Mouse (Mus musculus) gastrocnemius, adult 2 months (tissue): ENCODE measurements at regions not wholly inside any gene's neighbourhood (a gene's known extent, or its start where the extent isn't known, plus 50 kb on each side); places are given as distances from the start of the nearest gene placed in this dataset.
A peak's percentile ranks its signal among the peaks of the same experiment; 100 is the strongest.

Source experiments
- DNase-seq: peaks from one replicate; pipeline ENCODE4 v3.0.0; 2022
- H3K27ac ChIP-seq: fragments of 200-600 bp; 2 replicates; pipeline ENCODE4 v1.8.1; 2022; ENCODE audit warnings: mild to moderate bottlenecking
- H3K4me3 ChIP-seq: fragments of 200-600 bp; 2 replicates; pipeline ENCODE4 v1.8.1; 2022; ENCODE audit warnings: mild to moderate bottlenecking, moderate library complexity
- CTCF ChIP-seq: fragments of 200-600 bp; IDR thresholded peaks from 2 replicates; pipeline ENCODE4 v1.8.1; 2022; ENCODE audit warnings: antibody characterized with exemption, mild to moderate bottlenecking, moderate library complexity
- intact Hi-C: fragments of 180-260 bp; cut with DNase I; formaldehyde crosslinking; loops from one replicate; pipeline ENCODE4 v1.15.1; 2025

GRCm38 (mm10) chr3:41387469-41388212 is 167.9 kb upstream of the Jade1 start:
- H3K4me3 ChIP-seq = no peak overlapping the region
- TF ChIP-seq CTCF = no peak
- DNase-seq = no peak
- no peak overlapping the region for H3K27ac ChIP-seq
- intact Hi-C loops = no loop called here

GRCm38 (mm10) chr3:41386299-41386698 is 169.2 kb upstream of the Jade1 start:
- no peak for DNase-seq
- H3K4me3 ChIP-seq = no peak overlapping the region
- intact Hi-C loops = no loop called here
- no peak overlapping the region for H3K27ac ChIP-seq
- no peak for TF ChIP-seq CTCF

GRCm38 (mm10) chr3:41384410-41384809 is 171.1 kb upstream of the Jade1 start:
- intact Hi-C loops = no loop called here
- no peak overlapping the region for H3K4me3 ChIP-seq
- no peak for TF ChIP-seq CTCF
- no peak for DNase-seq
- H3K27ac ChIP-seq = no peak overlapping the region

GRCm38 (mm10) chr3:41378576-41378975 is 177.0 kb upstream of the Jade1 start:
- intact Hi-C loops = no loop called here
- no peak overlapping the region for H3K4me3 ChIP-seq
- peak overlapping the region; percentile 38; the same call in 1 of the 2 replicates for H3K27ac ChIP-seq
- DNase-seq = no peak
- TF ChIP-seq CTCF = no peak

- Histone ChIP-seq H3K27ac (peak overlapping the region; percentile 4; the same call in 1 of the 2 replicates), H3K4me3 (no peak overlapping the region)
- no peak for DNase-seq
- intact Hi-C loops = no loop called here
- TF ChIP-seq CTCF = no peak
Observed at GRCm38 (mm10) chr3:41377826-41378406, 177.6 kb upstream of the Jade1 start.

GRCm38 (mm10) chr3:41376848-41377582 is 178.5 kb upstream of the Jade1 start:
- intact Hi-C loops = no loop called here
- H3K27ac ChIP-seq = no peak overlapping the region
- no peak for TF ChIP-seq CTCF
- no peak for DNase-seq
- no peak overlapping the region for H3K4me3 ChIP-seq

GRCm38 (mm10) chr3:41375230-41375930 is 180.2 kb upstream of the Jade1 start:
- Histone ChIP-seq H3K27ac (no peak overlapping the region), H3K4me3 (no peak overlapping the region)
- DNase-seq = no peak
- intact Hi-C loops = no loop called here
- no peak for TF ChIP-seq CTCF

- no peak overlapping the region for H3K4me3 ChIP-seq
- TF ChIP-seq CTCF = no peak
- no peak overlapping the region for H3K27ac ChIP-seq
- intact Hi-C loops = no loop called here
- no peak for DNase-seq
Observed at GRCm38 (mm10) chr3:41373198-41373597, 182.3 kb upstream of the Jade1 start.

- intact Hi-C loops = loop anchor here (5.0 kb wide), 1 partner anchor 194 kb away; no protein-coding TSS in a partner anchor
- H3K27ac ChIP-seq = peak overlapping the region; percentile 0; the same call in 1 of the 2 replicates
- H3K4me3 ChIP-seq = no peak overlapping the region
- no peak for DNase-seq
- TF ChIP-seq CTCF = no peak
Observed at GRCm38 (mm10) chr3:41368351-41369101, 187.0 kb upstream of the Jade1 start.

- Histone ChIP-seq H3K4me3 (no peak overlapping the region), H3K27ac (peak overlapping the region; percentile 77)
- no peak for TF ChIP-seq CTCF
- intact Hi-C loops = loop anchor here (5.0 kb wide), 1 partner anchor 196 kb away; no protein-coding TSS in a partner anchor
- DNase-seq = no peak
Observed at GRCm38 (mm10) chr3:41366764-41367163, 188.8 kb upstream of the Jade1 start.

GRCm38 (mm10) chr3:41366264-41366663 is 189.3 kb upstream of the Jade1 start:
- H3K4me3 ChIP-seq = peak overlapping the region; percentile 29; the same call in 1 of the 2 replicates
- peak; percentile 83 for DNase-seq
- no peak for TF ChIP-seq CTCF
- intact Hi-C loops = loop anchor here (5.0 kb wide), 1 partner anchor 196 kb away; no protein-coding TSS in a partner anchor
- peak overlapping the region; percentile 77 for H3K27ac ChIP-seq
